Mouse (Mus musculus): ENCODE data around the gene Cfap36. TPM values are rescaled to one million over a fixed set of nuclear protein-coding genes. Genes with fewer than 3 reads are reported as not detected.
A peak's percentile ranks its signal among the peaks of the same experiment; 100 is the strongest.

Gene Cfap36
- total RNA-seq (2021) = 10 to 100 TPM; 18.5 to 19.0 TPM
- long read RNA-seq, experiment 1, transcript Cfap36-201 (10 exons, 1,664 nt) = major isoform, 20 of 22 reads
- long read RNA-seq, experiment 1, partial matches to known transcripts = 0 of 22 reads
- long read RNA-seq, experiment 1, other reads (novel, unspliced or antisense) = 2 of 22 reads
- long read RNA-seq, experiment 2, transcript Cfap36-201 (10 exons, 1,664 nt) = major isoform, 23 of 24 reads
- long read RNA-seq, experiment 2, partial matches to known transcripts = 1 of 24 reads
- long read RNA-seq, experiment 2, other reads (novel, unspliced or antisense) = 0 of 24 reads

DNA sequence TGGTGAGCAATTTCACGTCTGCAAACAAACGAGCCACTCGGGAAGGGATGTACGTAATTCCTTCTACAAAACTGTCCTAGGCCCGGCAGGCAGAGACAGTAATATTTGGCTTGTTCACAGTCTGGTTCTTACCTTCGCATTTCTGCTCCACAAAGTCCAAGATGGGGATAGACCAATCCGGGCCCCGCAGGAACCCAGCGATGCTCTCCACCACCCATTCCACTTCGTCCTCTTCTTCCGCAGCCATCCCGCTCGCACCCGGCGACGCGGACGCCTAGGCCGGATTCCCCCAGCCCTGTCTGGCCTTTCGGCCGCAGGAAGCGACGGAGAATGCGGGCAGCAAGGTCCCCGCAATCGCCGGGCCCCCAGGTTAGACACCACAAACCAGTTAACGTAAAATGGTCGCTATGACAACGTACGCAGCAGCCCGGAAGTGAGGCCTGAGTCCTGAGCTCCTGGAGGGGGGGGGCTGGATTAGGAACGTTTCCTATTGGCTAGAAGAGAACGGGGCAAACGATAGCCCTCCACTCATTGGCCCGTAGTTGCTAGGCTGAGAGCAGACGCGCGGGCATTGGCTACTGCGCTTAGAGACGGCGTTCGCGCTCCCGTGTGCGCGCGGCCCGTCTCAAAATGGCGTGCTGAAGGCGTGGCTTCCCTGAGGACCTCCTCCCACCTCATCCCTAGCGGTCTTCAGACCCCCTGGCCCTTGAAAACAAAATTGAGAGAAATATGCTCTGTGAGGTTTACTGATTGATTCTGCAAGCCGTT lies at the start of gene Cfap36:
TSS of gene Cfap36 (minus strand) at position 527 of the 768 bp plus-strand sequence.
- DNase-seq = peak; percentile 86 to 90
- intact Hi-C loops (cut with DNase I) = no loop called here

- intact Hi-C loops (cut with DNase I) = no loop called here
- no peak for DNase-seq
These were observed 40.1 kb upstream of the Cfap36 start for GRCm38 (mm10) chr11:29287305-29287704.

DNA sequence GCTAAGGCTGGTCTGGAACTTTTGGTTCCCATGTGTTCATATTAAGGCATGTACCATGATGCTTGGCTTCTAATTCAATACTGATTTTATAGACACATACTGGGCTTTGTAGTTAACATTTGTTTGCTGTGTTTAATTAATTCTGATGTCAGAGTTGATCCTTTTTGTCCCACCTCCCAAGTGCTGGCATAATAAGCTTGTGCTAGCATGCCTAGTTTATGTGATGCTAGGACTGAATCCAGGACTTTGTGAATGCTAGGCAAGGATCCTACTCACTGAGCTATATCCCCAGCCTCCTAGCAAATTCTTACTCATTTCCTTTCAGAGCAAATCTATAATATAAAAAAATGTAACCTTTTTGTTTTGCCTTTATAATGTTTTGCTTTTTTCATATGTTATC lies 38.8 kb upstream of the Cfap36 start:
- intact Hi-C loops (cut with DNase I) = no loop called here
- DNase-seq = no peak

- intact Hi-C loops (cut with DNase I) = loop anchor here (10.0 kb wide), 1 partner anchor 200 kb away; no protein-coding TSS in a partner anchor
These were observed 27.5 kb upstream of the Cfap36 start for GRCm38 (mm10) chr11:29274758-29275157.

GRCm38 (mm10) chr11:29267824-29268223 lies 20.6 kb upstream of the Cfap36 start:
- intact Hi-C loops (cut with DNase I) = loop anchor here (2.0 to 5.0 kb wide), 2 partner anchors 444 to 617 kb away; no protein-coding TSS in a partner anchor
- peak; percentile 22 to 69 for DNase-seq

More at GRCm38 (mm10) chr11:29274758-29275157, 27.5 kb upstream of the Cfap36 start:
- DNase-seq = no peak

- intact Hi-C loops (cut with DNase I) = no loop called here
- DNase-seq = no peak
These were observed 7.4 kb upstream of the Cfap36 start for GRCm38 (mm10) chr11:29254643-29255042.

GRCm38 (mm10) chr11:29248386-29248785 lies 1.2 kb upstream of the Cfap36 start:
- intact Hi-C loops (cut with DNase I) = no loop called here
- no peak for DNase-seq

DNA sequence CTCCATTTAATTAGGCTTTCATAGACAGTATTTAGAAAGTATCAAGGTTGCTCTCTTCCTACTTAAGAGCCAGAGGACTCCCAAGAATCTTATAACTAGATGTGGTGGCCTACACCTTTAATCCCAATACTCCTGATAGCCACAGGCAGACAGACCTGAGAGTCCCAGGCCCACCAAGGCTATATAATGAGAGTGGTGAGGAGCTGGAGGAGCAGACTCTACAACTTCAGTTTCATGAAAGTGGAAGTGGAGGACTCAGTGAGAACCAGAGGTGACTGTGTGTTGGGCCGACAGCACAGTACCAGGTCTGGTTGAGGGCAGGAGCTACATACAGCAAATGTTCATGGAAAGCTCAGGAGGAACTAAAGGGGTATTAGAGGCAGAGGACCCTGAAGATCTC lies 516 bp upstream of the Cfap36 start:
- DNase-seq = no peak
- intact Hi-C loops (cut with DNase I) = no loop called here

DNA sequence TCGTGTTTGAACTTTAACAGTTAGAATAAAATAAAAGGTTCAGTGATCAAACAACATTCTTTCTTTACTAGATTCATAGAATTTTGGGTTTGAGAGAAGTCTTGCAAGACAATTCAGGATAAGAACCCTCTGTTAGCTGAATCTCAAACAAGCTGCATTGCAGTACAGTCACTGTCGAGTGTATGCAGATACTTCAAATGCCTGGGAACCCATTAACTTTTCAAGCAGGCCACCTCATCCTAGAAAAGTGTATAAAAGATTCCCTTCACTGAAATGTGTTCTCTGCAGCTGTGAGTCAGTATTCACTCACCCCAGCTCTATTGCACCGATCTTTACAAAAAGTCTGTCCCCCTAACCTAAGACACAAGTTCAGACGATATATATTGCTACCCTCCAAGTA lies 1.2 kb downstream of the Cfap36 start:
- intact Hi-C loops (cut with DNase I) = no loop called here

DNA sequence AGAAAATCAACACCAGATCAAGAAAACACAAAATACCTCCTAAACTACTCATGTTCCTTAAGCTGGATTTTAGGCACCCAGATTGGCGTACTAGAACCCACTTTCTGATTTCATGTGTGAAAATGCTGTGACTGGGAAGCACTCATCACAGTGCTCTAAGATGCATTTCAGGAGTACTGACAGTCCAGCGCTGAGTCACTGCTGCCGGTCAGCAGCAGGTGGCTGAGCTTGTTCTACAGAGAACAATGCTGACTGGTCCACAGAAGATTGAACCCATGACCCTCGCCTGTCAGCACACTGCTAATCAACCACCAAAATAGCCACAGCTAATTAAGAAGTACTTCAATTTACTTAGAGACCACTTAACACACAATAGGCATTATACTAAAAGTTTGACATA lies 5.2 kb downstream of the Cfap36 start:
- intact Hi-C loops (cut with DNase I) = no loop called here
- no peak for DNase-seq

More for the DNA sequence above, 1.2 kb downstream of the Cfap36 start:
- no peak for DNase-seq

GRCm38 (mm10) chr11:29239353-29239752 lies 7.9 kb downstream of the Cfap36 start:
- DNase-seq = no peak
- intact Hi-C loops (cut with DNase I) = no loop called here

GRCm38 (mm10) chr11:29238551-29238950 lies 8.7 kb downstream of the Cfap36 start:
- intact Hi-C loops (cut with DNase I) = no loop called here
- DNase-seq = no peak

DNA sequence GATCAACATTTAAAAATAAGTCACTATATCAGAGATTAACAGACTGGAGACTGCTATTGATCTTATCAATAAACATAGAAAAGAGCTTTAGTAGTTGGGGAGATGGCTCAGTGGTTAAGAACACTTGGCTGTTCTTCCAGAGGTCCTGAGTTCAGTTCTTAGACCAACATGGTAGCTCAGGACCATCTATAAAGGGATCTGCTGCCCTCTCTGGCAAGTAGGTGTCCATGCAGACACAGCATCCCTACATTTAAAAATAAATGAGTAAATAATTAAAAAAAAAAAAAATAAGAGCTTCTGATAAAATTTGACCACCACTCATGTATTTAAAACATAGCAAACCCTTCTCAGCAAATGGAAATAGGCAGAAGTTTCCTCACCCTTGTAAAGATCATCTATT lies 9.2 kb downstream of the Cfap36 start:
- no peak for DNase-seq
- intact Hi-C loops (cut with DNase I) = no loop called here

GRCm38 (mm10) chr11:29237364-29237763 lies 9.8 kb downstream of the Cfap36 start:
- DNase-seq = no peak
- intact Hi-C loops (cut with DNase I) = no loop called here

- intact Hi-C loops (cut with DNase I) = no loop called here
- DNase-seq = no peak
These were observed 13.6 kb downstream of the Cfap36 start for GRCm38 (mm10) chr11:29233569-29233968.

GRCm38 (mm10) chr11:29228957-29229356 lies 18.3 kb downstream of the Cfap36 start:
- no peak for DNase-seq
- intact Hi-C loops (cut with DNase I) = no loop called here

- intact Hi-C loops (cut with DNase I) = loop anchor here (5.0 kb wide), 1 partner anchor 37 kb away; no protein-coding TSS in a partner anchor
- DNase-seq = no peak
These were observed 22.5 kb downstream of the Cfap36 start for GRCm38 (mm10) chr11:29224754-29225153.

GRCm38 (mm10) chr11:29222310-29222709 lies 24.9 kb downstream of the Cfap36 start:
- DNase-seq = no peak
- intact Hi-C loops (cut with DNase I) = loop anchor here (5.0 kb wide), 1 partner anchor 35 kb away; no protein-coding TSS in a partner anchor

- no peak for DNase-seq
- intact Hi-C loops (cut with DNase I) = no loop called here
These were observed 28.2 kb downstream of the Cfap36 start for GRCm38 (mm10) chr11:29219055-29219454.

GRCm38 (mm10) chr11:29216196-29216595 lies 31.0 kb downstream of the Cfap36 start:
- no peak for DNase-seq
- intact Hi-C loops (cut with DNase I) = no loop called here

DNA sequence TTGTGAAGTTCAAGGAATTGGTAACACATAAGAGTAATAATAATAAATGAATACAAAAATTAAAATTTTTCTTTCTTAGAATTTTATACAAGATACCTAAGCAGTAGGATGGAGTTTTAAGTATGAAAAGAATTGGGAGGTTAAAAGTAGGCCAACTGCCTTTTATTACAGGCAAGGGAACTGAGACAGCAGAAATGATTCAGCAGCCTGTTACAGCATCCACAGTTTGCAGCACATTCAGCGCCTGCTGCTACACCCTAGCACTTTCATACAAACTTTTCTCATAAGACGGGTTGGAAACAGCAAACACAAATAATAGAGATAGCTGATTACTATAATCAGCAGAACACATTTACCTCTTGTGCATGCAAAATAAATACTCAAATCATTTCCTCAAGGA lies 37.4 kb downstream of the Cfap36 start:
- DNase-seq = no peak
- intact Hi-C loops (cut with DNase I) = no loop called here

GRCm38 (mm10) chr11:29203653-29204052 lies 43.6 kb downstream of the Cfap36 start:
- no peak for DNase-seq
- intact Hi-C loops (cut with DNase I) = no loop called here
